Mouse (Mus musculus): ENCODE measurements at regions not wholly inside any gene's neighbourhood (a gene's known extent, or its start where the extent isn't known, plus 50 kb on each side); places are given as distances from the start of the nearest gene placed in this dataset.

GRCm38 (mm10) chr2:167740516-167741189 lies 51.0 kb upstream of the Tmem189 start:
- ATAC-seq (replicated peaks; ENCODE audit: low FRiP score, low TSS enrichment, poor library complexity, severe bottlenecking) = no peak

All from megakaryocyte-erythroid progenitor cell, adult 5-6 weeks (primary cell).